Mouse (Mus musculus) gastrocnemius, postnatal 10 days (tissue): ENCODE data around the gene Chit1. TPM values are rescaled to one million over a fixed set of nuclear protein-coding genes. Genes with fewer than 3 reads are reported as not detected.
A peak's percentile ranks its signal among the peaks of the same experiment; 100 is the strongest.

ENCODE experiments used
- DNase-seq: peaks from one replicate; pipeline ENCODE4 v3.0.0; 2021; ENCODE audit warnings: mixed read lengths
- long read RNA-seq, 2 experiments: library from polyadenylated mRNA; stranded (forward); transcript quantifications; one replicate each; pipeline ENCODE4 v2.0.0; 2021
- total RNA-seq, 2 experiments: library from RNA; stranded (reverse); gene quantifications; 2 replicates each; pipeline ENCODE4 v1.2.3; 2021

Chit1 gene
- total RNA-seq: under 1 TPM in 1 of 2 experiments, not detected in 1; 0.16 TPM
- long read RNA-seq, experiment 1: 0 reads
- long read RNA-seq, experiment 2, partial matches to known transcripts: 0 of 1 reads
- long read RNA-seq, experiment 2, other reads (novel, unspliced or antisense): 1 of 1 reads

DNA sequence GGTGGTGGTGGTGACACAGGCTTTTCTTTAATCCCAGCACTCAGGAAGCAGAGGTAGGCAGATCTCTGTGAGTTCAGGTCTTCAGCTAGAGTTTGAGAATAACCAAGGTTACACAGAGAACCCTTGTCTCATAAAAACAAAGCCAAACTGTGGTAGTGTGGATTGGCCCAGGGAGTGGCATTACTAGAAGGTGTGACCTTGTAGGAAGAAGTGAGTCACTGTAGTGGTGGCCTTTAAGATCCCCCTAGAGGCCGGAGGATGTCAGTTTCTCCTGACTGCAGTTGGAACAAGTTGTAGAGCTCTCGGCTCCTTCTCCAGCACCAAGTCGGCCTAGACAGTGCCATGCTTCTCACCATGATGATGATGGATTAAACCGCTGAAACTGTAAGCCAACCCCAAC lies at the start of gene Chit1:
Gene Chit1 (plus strand): TSS at position 264 of the 400 bp plus-strand sequence.
- no peak for DNase-seq

DNA sequence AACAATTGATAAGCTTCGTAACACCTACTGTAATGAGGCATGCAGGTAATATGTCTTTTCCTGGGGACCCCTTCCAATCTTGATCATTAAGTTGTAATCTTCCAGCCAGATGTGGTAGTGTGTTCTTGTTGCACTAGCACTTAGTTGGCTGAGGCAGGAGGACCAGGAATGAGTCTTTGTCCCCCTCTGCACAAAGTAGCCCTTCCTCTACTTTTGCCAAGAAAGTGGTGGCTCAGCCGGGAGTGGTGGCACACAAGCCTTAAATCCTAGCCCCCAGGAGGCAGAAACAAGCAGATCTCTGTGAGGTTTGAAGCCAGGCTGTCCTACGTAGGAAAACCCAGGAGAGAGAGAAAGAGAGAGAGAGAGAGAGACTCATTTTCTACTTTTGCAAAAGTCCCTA lies 49.1 kb upstream of the Chit1 start:
- no peak for DNase-seq

DNA sequence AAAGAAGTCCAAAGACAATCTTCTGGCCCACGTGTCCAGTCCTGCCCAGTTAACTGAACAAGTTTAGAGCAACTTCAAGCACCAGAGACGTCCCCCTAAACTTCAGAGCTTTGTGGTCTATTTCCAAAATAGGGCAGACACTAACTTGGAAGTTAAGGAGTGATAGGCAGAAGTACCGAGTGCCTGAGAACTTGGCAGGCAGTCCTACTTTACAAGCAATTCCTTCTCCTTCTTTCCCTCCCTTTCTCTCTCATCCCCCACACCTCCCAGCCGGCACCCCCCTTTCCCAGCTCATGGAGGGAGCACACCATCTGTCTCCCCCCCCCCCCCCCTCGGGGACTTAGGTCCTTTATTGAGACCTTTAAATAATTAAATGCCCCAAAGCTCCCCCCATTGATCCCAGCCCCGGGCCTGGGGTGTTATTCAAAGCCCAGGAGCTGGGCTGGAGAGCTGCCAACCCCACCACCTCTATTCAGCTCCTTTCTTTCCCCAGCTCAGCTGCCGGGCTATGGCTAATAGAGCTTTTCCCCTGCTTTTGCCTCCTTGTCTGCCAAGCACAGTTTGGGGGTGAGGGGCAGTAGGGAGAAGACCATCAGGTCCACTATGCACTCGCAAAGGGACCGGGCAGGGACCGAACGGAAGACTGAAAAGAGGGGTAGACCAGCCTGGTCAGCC lies 48.5 kb upstream of the Chit1 start:
- DNase-seq: no peak

DNA sequence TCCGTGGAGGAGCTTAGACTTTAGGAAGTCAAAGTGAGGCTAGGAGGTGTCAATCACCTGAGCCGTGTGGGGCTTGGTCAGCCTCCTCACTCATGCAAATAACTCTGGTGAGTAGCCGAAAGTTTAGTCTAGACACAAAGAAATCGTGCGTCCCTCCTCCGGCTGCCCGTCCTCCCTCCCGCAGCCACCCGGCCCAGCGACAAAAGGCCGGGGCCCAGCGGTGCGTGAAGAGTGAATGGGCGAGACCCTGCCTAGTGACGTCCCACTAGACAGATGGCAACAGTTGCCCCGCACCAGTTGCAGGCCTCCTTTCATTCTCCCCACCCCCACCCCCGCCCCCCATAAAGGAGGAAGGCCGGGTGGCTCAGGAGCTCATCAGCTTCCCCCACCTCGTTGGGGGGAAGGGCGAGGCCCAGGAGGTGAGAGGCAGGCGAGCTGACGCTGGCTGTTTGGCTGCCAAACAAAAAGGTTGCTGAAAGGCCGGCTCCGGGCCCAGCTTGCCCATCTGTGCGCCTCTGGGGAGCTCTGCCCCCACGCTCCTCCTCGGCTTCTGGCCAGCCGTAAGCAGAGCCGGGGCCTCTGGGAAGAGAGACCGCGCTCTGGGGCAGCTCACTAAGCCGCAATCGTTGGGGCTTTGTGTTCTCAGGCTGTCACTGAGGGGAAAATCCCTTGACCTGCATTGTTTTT lies 47.8 kb upstream of the Chit1 start:
- DNase-seq: peak; percentile 65

DNA sequence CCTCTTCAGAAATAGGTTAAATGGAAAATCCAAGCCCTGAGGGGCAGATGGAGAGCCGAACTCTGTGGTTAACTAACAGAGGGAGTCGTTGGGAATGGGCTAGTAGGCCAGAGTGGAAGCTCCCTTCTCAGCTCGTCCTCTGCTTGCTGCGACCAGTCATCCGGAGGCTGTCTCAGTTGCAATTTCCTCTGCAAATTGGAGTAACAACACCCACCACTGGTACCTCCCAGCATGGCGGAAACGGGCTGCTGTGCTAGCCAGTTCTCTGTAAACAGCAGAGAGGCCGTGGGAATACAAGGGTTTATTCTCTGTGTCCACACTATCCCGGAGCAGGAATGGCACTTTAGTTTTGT lies 47.3 kb upstream of the Chit1 start:
- DNase-seq: no peak

DNA sequence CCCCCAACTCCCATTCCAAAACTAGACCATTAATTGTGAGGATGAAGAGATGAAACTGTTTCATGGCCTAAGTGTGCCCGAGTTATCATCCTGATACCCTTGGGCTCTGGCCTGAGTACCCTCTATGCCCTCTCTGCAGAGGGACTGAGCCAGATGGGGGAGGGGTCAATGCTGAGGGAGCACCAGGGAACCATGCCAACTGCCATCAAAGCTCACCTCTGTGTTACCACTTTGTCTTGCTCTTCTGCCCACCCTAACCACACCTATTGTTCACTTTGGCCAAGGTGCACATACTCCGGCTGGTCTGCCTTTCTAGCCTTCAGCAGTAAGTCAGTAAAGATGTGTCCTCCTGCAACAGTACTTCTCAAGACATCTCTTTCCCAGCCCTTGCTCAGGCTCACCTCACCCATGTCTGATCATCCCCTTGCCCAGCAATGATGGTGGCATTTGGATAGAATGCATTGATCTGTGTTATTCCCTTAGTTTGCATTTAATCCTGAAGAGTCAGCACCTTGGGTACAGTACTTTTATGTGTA lies 46.7 kb upstream of the Chit1 start:
- DNase-seq: no peak

DNA sequence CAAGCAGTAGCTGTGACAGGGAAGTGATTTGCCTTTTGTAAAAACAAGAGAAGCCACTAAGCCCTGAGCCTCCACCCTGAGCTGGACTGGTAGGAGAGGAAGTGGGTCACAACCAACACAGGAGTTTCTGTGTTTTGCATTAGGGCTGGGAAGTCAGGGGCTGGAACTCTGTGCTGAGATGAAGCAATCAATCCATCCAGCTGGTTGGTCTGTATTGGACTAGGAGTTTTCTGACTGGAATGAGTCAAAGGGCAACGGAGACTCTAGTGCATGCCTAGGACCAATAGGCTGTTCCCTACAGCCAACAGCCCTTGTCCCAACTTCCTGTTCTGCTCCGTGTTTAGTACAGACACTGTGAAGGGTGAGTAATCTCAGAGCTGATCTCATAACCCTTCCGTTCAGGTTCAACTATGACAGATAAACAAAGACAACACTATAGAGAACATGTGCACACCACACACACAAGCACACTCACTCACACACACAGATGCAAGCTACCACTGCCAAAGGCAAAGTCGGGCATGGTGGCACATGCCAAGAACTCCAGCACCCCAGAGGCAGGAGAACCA lies 45.7 kb upstream of the Chit1 start:
- no peak for DNase-seq

DNA sequence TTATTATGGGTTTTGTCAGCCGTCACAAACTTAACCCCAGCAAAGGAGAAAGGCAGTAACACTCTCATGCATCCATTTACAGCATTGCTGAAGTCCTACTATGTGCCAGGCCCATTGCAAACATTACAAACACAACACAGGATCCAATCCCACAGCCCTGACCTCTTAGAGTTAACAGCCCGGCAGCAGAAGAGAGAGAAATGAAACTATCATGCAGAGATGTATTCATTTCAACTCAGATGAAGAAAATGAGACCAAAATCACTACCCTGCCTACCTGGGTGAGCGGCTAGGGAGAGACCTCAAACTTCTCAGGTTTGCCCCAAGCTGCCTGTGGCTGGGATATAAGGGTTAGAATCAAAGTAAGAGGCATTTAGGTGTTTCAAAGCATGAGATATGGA lies 44.5 kb upstream of the Chit1 start:
- DNase-seq: no peak

DNA sequence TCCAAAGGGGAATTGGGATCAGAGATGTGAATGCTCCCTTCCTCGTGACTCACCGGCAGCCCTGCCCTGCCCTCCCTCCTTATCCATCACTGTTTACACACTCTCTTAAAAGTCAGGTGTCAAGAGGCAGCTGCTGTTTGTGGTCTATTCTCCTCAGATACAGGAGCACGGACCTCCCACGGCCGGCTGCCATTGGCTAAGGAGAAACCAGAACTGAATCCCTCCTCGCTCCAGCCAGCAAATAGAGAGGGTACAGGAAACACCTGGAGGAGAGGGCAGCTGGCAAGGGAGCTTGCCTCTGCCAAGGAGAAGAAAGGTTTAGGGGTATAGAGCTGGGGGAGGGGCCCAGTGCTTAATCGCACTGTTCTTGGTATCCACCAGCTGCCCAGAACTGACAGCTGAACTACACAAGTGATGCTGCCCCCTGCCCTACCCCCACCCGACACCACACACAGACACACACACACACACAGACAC lies 43.9 kb upstream of the Chit1 start:
- no peak for DNase-seq

DNA sequence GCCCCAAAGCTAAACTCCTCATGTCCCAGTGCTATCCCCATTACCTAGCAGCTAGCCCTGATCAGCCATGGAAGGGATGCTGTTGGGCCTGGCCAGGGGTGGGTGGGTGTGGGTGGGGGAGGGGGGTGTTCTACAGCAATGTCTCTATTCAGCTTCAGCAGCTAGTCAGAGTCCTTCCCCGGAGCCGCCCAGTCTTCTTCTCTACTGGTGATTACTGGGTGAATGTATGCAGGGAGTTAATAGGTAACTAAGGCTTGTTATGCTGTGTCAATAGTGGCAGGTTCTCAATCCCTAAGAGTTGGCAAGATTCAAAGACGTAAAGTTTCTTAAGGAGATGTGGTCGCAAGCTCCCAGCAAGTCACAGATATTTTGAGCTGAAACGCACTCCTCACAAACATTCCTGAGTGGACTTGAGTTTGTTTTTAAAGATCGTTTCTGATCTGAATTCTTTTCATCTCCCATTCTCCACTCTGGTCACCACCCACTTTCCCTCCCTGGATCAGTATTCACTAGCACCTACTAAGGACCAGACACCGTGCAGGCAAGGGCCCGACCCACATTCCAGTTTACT lies 40.9 kb upstream of the Chit1 start:
- DNase-seq: no peak

DNA sequence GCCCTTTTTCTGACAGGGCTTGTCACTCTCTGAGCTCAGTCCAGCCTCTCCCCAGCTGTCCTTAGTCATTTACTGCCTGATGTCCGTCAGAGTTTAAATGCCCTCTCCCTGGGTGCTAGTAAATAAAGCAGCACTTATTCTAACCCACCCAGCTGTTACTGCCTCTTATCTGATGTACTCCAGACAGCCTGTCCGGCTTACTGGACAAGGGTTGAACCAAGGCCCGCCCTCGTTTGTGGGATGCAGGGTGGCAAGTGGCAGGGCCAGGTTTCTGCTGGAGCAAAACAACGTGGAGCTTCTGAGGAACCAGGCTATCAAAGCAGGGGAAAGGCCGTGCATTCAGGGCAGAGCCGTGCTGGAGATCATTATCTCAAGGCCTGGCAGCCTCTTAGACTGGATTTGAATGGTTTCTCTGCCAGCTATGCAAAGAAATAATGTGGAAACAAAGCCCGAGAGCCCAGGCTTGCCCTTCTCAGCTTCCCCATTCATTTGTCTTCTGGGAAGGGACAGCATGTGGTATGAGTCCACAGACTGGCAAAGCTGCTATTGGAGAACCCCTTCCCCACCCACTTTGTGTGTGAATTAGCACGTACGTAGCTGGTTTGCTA lies 39.5 kb upstream of the Chit1 start:
- DNase-seq: no peak

DNA sequence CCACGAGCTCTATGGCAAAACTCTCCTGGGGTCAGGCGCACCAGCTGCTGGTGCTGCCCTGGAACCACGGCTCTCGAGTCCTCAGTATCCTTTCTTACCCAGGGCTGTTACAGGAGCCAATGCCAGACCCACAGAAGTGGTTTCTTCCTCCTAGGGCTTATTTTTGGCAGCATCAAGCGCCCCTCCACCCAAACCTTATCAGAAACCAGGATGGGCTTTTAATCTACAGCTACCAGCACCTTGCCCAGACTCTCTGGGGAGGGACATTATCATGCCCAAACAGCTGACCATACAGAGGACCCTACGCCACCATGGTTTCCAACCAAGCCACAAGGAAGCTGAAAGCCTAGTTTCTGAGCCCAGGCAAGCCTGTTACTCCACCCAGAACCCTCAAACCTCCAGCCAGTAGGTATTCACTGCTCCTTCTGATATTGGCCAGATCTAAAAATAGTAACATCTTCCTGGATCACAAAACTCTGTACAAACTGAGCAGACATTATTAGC lies 37.9 kb upstream of the Chit1 start:
- no peak for DNase-seq

DNA sequence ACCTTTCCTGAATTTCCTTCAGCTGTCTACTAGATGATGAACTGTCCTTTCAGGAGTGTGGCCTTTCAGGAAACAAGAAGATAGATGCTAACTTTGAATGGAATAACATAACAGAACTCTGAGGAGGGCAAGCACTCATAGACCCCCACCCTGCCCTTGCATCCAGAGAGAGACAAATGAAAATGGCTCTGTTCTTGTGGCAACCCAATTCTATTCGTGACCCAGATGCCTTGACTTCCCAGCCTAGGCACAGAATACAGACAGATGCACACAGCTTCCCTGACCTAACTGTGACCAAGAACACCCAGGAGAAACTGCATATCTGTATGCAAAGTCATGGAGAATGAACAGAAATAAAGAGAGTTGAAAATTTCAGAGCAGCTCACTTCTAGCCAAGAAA lies 37.4 kb upstream of the Chit1 start:
- no peak for DNase-seq

DNA sequence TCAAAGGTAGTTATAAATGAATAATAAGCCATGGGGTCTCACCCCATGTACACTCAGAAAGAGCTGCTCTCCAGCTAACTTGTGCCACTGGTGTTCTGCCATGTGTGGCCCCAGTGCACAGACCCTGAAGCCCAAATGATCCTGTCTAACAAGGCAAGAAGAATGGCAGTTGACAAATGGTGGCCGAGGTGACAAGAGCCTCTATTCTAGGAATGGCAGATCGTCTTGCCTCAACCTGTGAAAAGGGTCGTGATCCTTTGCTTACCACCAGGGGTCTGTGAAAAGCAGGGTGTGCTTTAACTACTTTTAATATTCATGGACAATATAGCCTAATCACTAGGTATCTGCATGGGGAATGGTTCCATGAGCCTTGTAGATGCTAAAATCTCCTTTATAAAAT lies 36.9 kb upstream of the Chit1 start:
- DNase-seq: no peak

DNA sequence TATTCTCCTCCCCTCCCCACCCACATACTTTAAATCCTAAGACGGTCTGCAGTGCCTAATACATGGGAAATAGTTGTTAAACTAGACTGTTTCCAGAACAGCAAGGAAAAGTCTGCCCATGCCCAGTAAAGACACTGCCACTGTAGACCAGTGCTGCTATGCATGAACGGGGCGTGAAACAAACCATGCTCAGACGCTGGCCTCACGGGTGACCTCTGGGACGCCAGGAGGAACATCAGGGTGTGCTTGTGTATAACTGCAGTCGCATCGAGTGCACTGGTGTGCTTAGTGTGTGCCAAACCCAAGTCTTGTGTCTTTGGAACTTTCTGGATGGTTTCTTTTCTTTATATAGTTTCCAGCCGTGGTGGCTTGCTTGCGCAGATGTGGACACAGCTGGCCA lies 36.4 kb upstream of the Chit1 start:
- no peak for DNase-seq

DNA sequence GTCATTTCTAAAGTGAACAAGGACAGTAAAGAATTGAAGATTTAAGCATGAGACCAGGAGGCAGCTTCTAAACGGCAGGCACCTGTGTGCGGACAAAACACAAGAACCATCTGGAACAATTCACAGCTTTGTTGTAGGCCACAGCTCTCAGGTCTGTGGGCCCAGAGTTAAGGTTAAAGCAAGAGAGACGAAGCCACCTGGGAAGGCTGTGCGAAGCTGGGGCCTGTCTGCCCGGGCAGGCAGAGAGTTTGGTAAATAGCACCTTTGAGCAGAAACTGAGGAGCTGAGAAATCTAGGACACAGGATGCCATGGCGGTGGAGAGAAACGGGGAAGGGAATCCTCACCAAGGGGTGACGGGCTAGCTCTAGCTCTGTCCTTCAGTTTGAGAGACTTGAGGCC lies 35.5 kb upstream of the Chit1 start:
- DNase-seq: no peak

DNA sequence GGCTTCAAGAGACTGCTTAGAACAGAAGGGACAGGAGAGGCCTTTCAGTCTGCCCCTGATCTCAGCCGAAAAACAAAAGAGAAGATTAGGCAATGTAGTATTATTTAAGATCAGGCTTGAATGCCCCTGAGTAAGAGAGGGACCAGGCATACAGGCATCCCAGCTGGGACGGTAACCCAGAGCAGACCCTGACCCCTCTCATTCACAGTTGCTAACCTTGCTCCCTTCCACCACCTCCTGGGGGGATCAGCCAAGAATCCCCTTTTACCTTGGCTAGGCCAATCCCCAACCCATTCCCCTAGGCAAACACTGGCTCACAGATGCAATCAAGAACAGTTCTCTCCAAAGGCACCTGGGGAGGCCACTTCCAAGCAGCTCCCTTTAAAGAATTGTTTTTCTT lies 34.3 kb upstream of the Chit1 start:
- no peak for DNase-seq

DNA sequence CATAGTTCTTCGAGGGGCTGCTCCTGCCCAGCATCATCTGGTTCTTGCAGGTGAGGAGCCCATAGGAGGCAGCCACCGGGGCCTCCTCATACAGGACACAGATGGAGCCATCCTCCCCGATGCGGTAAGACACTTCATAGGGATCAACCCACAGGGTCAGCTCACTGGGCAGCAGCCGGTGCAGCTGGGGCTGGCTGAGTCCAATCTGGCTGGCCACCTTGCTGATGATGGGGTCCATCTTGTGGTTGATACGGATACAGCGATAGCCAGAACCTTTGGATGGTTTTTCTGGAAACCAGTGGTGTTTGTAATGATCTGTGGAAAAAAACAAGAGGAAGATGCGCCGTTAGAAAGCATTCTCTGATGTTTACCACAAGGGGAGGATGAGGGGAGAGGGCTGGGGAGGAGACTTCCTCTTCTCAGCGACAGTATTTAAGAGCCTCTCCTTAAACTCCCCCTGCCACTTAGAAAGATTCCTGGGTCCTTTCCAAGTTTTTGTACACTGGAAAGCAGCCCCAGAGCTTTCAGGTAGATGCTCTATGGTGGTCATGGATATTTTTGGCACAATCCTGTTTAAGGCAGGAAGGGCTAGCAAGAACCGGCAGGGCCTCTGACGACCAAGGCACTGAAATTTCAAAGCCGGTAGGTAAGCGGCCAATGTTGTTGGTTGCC lies 33.5 kb upstream of the Chit1 start:
- DNase-seq: peak; percentile 33

DNA sequence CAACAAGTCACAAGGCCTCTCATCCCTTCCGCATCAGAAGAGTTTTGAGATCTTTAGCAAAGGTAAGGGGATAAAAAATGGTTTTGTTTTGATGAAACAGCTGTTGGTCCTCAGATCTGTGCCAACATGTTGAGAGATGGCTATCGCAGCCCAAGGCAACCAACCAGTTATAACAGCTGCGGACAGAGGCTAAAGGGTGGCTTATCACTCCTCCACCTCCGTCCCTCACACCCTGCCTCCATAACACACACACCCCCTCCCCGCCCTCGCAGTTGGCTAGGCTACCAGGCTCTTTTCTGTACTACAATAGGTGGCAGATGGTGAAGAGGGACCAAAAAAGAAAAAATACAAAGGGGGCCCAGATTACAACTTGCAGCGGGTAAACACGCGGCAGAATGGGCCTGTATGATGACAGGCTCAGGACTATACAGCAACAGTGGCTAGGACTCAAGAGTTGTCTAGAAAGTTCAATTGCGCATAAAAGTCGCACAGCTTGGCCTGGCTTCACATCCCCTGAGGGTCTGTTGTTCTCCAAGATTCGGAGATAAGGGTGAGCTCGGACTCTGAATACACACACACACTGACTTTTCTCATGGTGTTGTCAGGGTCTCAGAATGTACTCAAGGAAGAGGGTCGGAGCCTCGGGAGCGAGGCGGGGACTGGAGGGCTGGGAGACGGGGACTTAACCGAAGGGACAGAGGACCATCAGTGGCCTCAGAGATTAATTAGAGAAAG lies 32.8 kb upstream of the Chit1 start:
- DNase-seq: peak; percentile 28

DNA sequence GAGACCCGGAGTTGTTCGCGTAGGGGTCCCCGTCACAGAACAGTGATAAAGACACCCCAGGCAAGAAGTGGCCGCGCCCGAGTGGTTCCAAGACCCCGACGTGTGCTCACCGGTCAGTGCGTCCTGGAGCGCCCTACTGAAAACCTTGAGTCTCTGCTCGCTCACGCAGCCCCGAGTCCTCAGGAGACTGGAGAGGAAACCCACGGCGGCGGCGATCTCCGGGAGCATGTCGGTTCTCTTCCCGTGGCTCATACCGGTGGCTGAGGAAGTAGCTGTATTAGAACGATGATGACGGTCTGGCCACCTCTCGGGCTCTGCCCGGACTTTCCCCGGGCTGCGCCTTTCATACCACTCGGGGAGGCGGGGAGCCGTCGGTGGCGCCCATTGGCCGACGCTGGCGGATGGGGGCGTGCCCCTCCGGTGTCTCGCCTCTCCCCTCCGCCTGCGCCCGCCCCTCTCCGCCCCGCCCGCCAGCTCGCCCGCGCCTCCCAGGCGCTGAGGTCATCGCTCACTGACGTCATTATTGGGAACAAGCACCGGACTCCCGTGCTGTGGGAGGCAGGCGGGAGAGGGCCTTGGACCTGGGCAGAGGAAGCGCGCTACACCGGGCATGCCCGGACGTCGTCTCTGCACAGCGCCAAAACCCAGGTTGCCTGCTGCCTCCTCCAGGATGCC lies 32.1 kb upstream of the Chit1 start, which contains the start of gene Btg2:
Gene Btg2 (minus strand): TSS at position 319 of the 675 bp plus-strand sequence.
- peak; percentile 97 for DNase-seq
